Mouse (Mus musculus) heart, embryonic 16.5 days (tissue): ENCODE data around the gene Dpp6. TPM values are rescaled to one million over a fixed set of nuclear protein-coding genes. Genes with fewer than 3 reads are reported as not detected.

Experiments
- ATAC-seq: fragments of 200-750 bp; cut with Nextera tagmentation; replicated peaks from 2 replicates; pipeline ENCODE4 v1.8.0; 2017; ENCODE audit warnings: moderate number of reproducible peaks; ENCODE audit not compliant: insufficient read depth, low FRiP score; ENCODE audit errors: extremely low read depth
- H3K27ac ChIP-seq: fragments of 300-500 bp; sonication (generic); 2 replicates; pipeline ENCODE4 v1.5.1; 2014; ENCODE audit warnings: mild to moderate bottlenecking, low read length, control low read depth, moderate library complexity
- H3K27me3 ChIP-seq: fragments of 300-500 bp; sonication (generic); 2 replicates; pipeline ENCODE4 v1.6.1; 2014; ENCODE audit warnings: low read length, mixed read lengths; ENCODE audit not compliant: control insufficient read depth, insufficient read depth
- H3K36me3 ChIP-seq: fragments of 300-500 bp; sonication (generic); 2 replicates; pipeline ENCODE4 v1.6.1; 2014; ENCODE audit not compliant: control insufficient read depth, insufficient read depth
- H3K4me1 ChIP-seq: fragments of 300-500 bp; sonication (generic); 2 replicates; pipeline ENCODE4 v1.6.1; 2014; ENCODE audit warnings: low read length, mixed read lengths; ENCODE audit not compliant: control insufficient read depth, insufficient read depth
- H3K4me2 ChIP-seq: fragments of 300-500 bp; sonication (generic); 2 replicates; pipeline ENCODE4 v1.6.1; 2014; ENCODE audit warnings: low read depth, mild to moderate bottlenecking, control low read depth, low read length
- H3K4me3 ChIP-seq: fragments of 300-500 bp; sonication (generic); 2 replicates; pipeline ENCODE4 v1.5.1; 2014; ENCODE audit warnings: mild to moderate bottlenecking, control low read depth, low read length
- H3K9ac ChIP-seq: fragments of 300-500 bp; sonication (generic); 2 replicates; pipeline ENCODE4 v1.6.1; 2014; ENCODE audit warnings: low read length, control low read depth
- H3K9me3 ChIP-seq: fragments of 300-500 bp; sonication (generic); replicated peaks from 2 replicates; pipeline ENCODE4 v1.6.1; 2016; ENCODE audit warnings: low read length; ENCODE audit not compliant: control insufficient read depth
- WGBS: fragments of 180-500 bp; shearing (Covaris S2); extraction: QIAGEN DNeasy Blood & Tissue Kit; methylation state at CpG from one replicate; pipeline ENCODE4 v1.1.7; 2014; 5-methylcytosine and 5-hydroxymethylcytosine counted together
- polyA plus RNA-seq: library from polyadenylated mRNA; unstranded; fragments of >200 nt; fragmentation: Nextera tagmentation; extraction: Ambion mirVana; gene quantifications from 2 replicates; pipeline ENCODE4 v1.2.1, GENCODE M21; 2015

The Dpp6 gene
- polyA plus RNA-seq, 1 experiment from 2014 or later, result 0.91 TPM

DNA sequence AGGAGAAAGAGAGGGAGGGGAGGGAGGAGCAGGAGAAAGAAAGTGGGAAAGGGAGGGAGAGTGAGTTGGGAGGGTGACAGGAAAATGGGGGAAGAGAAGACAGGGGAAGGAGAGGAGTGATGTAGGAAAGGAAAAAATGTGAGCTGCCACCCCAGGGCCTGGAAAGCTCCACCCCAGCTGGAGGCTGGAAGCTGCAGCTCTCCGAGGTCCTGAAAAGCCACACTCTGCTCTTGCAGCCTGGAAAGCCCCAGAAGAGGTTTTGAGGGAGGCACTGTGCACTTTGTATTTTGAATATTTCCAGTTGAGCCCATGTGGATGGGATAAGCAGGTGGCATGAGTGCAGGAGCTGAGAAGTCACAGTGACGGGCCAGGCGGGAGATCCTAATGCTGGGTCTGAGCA is 77.3 kb downstream of the Dpp6 start:
- Histone ChIP-seq H3K4me2 (no peak overlapping the region), H3K9ac (no peak overlapping the region), H3K27me3 (no peaks in the 10 kb centered on the region), H3K9me3 (no peaks in the 10 kb centered on the region), H3K27ac (no peak overlapping the region), H3K4me3 (no peak overlapping the region), H3K36me3 (no peaks in the 10 kb centered on the region), H3K4me1 (no peaks in the 10 kb centered on the region)
- WGBS, result 19% methylated on average over 3 of the region's 3 CpGs
- ATAC-seq, result no peak

DNA sequence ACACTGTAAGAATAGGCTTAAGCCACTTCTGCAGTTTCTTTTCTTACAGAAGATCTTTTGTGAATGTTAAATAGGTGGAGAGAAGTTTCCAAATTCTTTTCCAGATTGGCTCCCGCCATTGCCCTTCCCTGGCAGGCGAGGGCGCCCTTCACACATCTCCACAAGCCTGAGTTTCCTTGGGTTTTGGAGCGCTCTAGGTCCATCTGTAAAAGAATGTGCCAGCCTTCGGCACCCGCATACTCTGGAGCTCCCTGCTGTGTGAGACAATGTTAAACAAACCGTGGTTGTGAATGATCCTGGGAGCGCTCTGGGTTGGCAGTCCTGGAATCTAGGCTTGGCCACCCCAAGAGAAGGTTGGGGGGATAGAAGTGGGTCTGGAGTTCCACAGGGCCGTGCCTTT is 86.8 kb downstream of the Dpp6 start:
- 3% methylated on average over 9 of the region's 9 CpGs for WGBS
- 0 out of 2 replicates have a peak, but pooled peaks have one; percentile 12 for ATAC-seq
- H3K9me3 ChIP-seq, result no peaks in the 10 kb centered on the region
- no peaks in the 10 kb centered on the region for H3K36me3 ChIP-seq
- H3K4me2 ChIP-seq, result peak overlapping the region; percentile 57
- H3K4me1 ChIP-seq, result peaks cover 6% of the 10 kb centered on the region
- H3K9ac ChIP-seq, result no peak overlapping the region
- H3K27me3 ChIP-seq, result peaks cover 9% of the 10 kb centered on the region; the same call in 1 of the 2 replicates
- peak overlapping the region; percentile 31 for H3K4me3 ChIP-seq
- H3K27ac ChIP-seq, result no peak overlapping the region

DNA sequence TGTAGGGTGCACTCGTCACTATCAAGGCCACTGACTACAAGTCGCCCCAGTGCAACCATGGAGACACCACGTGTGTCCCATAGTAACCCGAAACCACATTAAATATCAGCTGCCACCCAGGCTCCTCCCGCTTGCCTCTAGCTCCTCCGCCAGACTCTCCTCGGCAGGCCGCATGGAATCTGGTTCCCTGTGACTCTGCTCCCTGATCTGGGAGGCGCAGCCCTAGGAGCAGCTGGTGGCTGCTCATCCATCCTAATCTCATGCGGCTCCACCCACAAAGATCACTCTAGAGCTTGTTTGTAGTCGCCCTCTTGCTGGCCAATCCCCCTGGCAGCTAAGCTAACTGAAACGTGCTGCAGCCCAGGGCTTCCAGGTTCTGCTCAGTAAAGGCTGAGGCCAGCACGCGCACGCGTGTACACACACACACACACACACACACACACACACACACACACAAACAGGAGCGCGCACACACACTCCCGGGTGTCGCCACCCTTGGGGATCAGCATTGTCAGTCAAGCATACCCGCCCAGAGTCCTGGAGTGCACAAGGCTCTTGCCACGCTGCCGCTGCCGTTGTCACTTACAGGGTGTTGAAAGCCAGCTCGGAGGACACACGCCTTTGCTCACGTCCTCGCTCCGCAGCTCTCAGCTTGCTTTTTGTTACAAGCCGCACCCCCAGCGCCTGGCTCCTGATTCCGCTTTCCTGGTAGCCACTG is 87.5 kb downstream of the Dpp6 start:
- under 1% methylated on average over 32 of the region's 32 CpGs for WGBS
- Histone ChIP-seq H3K4me2 (peak overlapping the region; percentile 57), H3K9ac (0 out of 2 replicates have a peak overlapping the region, but pooled peaks have one; percentile 26), H3K4me3 (peak overlapping the region; percentile 31), H3K9me3 (no peaks in the 10 kb centered on the region), H3K36me3 (no peaks in the 10 kb centered on the region), H3K4me1 (peaks cover 6% of the 10 kb centered on the region), H3K27ac (no peak overlapping the region), H3K27me3 (peaks cover 9% of the 10 kb centered on the region; the same call in 1 of the 2 replicates)
- ATAC-seq, result peak; percentile 81

DNA sequence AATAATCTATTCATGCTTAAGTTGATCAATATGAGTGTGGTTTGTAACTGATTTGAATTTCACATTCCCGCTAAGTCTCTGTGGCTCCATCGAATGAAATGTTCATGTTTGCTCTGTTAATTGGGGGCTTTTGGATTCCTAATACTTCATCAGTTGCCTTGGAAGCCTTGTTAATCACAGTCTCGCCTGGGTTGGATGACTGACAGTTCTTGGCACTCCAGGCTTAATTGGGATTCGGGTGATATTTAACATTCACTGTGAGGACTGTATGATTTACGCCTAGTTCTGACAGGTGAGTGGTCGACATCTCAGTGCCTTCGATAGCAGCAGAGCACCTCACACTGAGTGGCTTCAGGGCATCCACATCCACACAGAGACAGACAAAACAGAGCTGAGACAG is 90.1 kb downstream of the Dpp6 start:
- H3K27me3 ChIP-seq, result peaks cover 9% of the 10 kb centered on the region; the same call in 1 of the 2 replicates
- no peak overlapping the region for H3K9ac ChIP-seq
- no peak overlapping the region for H3K27ac ChIP-seq
- H3K36me3 ChIP-seq, result no peaks in the 10 kb centered on the region
- H3K4me2 ChIP-seq, result no peak overlapping the region
- no peak for ATAC-seq
- no peak overlapping the region for H3K4me3 ChIP-seq
- H3K4me1 ChIP-seq, result peaks cover 6% of the 10 kb centered on the region
- WGBS, result 78% methylated on average over 7 of the region's 7 CpGs
- no peaks in the 10 kb centered on the region for H3K9me3 ChIP-seq

DNA sequence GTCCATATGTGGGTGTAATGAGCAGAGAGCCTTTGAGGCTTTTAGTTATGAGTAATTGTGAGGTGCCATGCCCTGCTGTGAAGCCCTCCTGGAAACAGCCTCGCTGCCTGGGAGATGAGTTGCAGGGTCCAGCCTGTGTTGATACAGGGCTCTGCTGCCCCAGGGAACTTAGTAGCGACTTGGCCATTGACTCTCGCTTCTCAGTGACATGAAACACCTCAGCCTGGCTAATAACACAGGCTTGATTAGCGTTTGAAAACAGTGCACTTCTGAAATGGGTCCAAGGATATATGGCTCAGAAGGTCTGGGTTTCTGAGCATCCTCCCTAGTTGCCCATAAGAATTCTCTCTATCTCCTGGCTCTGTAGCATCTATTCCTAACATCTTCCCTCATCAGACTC is 91.6 kb downstream of the Dpp6 start:
- Histone ChIP-seq H3K4me1 (peaks cover 6% of the 10 kb centered on the region), H3K36me3 (no peaks in the 10 kb centered on the region), H3K4me3 (no peak overlapping the region), H3K27ac (no peak overlapping the region), H3K4me2 (no peak overlapping the region), H3K9ac (no peak overlapping the region), H3K9me3 (no peaks in the 10 kb centered on the region), H3K27me3 (peaks cover 8% of the 10 kb centered on the region; the same call in 1 of the 2 replicates)
- ATAC-seq, result no peak
- WGBS, result 51% methylated on average over 4 of the region's 4 CpGs

DNA sequence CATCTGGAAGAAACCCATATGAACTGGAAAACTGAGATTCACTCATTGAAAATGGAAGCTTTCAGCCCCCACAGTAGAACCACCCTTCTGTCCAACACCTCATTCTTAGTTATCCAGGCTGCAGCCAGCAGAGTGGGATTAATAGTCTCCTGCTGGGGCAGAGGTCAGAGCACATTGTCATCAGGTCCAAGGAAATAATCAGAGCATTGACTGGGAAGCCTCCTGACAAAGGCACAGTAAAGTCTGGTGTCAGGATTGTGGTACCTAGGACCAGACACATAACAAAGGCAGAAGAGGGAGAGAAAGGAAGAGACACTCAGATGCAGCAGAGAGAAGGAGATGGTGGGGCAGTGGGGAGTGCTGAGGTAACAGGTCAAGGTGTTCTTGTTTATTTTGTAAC is 93.3 kb downstream of the Dpp6 start:
- Histone ChIP-seq H3K4me2 (no peak overlapping the region), H3K4me1 (no peaks in the 10 kb centered on the region), H3K4me3 (no peak overlapping the region), H3K27me3 (peaks cover 3% of the 10 kb centered on the region; the same call in 1 of the 2 replicates), H3K9me3 (no peaks in the 10 kb centered on the region), H3K27ac (no peak overlapping the region), H3K9ac (no peak overlapping the region), H3K36me3 (no peaks in the 10 kb centered on the region)
- no peak for ATAC-seq

DNA sequence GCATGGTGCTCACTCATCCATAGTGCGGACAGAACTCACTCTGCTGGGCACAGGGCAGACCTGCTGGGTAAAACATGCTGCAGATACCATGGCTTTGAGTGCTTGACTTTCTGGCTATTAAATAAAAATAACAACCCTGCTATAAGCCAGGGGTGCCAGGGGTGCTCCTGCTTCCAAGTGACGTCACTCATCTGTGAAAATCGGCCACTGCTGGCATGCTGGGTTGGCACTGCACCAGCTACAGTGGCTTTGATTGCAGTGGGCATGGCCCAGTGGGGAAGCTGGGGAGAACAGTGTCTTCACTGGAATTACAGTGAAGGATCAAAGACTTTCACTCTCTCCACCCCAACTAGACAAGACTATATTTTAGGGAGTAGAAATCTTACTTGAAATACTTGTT is 95.0 kb downstream of the Dpp6 start:
- Histone ChIP-seq H3K9me3 (no peaks in the 10 kb centered on the region), H3K9ac (no peak overlapping the region), H3K4me1 (no peaks in the 10 kb centered on the region), H3K4me2 (no peak overlapping the region), H3K27me3 (no peaks in the 10 kb centered on the region), H3K27ac (no peak overlapping the region), H3K36me3 (no peaks in the 10 kb centered on the region), H3K4me3 (no peak overlapping the region)
- ATAC-seq, result no peak
- WGBS, result 68% methylated on average over 3 of the region's 3 CpGs

DNA sequence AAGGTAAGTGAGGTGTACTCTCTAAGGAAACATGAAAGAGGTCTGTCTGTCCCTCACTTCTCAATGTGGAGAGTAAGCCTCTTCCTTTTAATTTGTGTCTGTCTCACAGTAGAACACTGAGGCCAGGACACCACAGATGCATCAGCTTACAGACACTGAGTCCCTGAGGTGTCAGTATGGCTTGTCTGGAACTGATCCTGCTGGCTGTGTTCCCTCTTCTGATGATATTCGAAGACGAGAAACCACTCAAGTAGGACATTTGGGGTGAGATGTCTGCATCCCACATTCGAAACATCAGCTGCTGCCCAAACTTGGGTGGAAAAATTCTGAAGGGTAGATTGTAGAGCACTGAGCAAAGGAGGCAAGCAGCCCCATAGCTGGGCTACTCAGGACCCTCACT is 101.8 kb downstream of the Dpp6 start:
- Histone ChIP-seq H3K9me3 (no peaks in the 10 kb centered on the region), H3K4me2 (no peak overlapping the region), H3K27ac (no peak overlapping the region), H3K4me3 (no peak overlapping the region), H3K27me3 (no peaks in the 10 kb centered on the region), H3K9ac (no peak overlapping the region), H3K4me1 (no peaks in the 10 kb centered on the region), H3K36me3 (no peaks in the 10 kb centered on the region)
- WGBS, result 74% methylated on average over 3 of the region's 3 CpGs
- ATAC-seq, result no peak

DNA sequence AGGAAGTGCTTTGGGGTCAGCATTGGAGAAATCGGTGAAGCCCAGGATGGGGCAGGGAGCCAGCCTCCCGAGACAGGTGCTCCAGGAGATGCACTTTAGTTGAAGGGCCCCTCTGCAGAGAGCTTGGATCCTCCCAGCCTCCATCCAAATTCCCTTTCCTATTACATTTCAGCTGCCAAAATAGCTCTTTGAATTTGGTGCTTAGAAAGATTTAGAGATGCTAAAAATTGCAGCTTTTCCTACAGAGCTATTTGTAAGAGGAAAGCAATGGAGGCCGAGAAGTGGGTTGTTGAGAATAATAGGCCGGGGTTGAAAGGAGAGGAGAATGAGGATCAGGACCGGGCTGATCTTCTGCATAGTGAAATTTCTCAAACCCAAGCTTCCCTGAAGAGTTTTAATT is 107.5 kb downstream of the Dpp6 start:
- no peaks in the 10 kb centered on the region for H3K27me3 ChIP-seq
- H3K9me3 ChIP-seq, result no peaks in the 10 kb centered on the region
- H3K4me3 ChIP-seq, result no peak overlapping the region
- no peaks in the 10 kb centered on the region for H3K4me1 ChIP-seq
- ATAC-seq, result no peak
- WGBS, result 76% methylated on average over 5 of the region's 5 CpGs
- no peaks in the 10 kb centered on the region for H3K36me3 ChIP-seq
- no peak overlapping the region for H3K4me2 ChIP-seq
- H3K27ac ChIP-seq, result no peak overlapping the region
- H3K9ac ChIP-seq, result no peak overlapping the region
